Mouse (Mus musculus) kidney, postnatal 4 days (tissue): ENCODE data around the gene Adamtsl3.
A peak's percentile ranks its signal among the peaks of the same experiment; 100 is the strongest.
"Not testable (repeated sequence)": the region's sequence is repeated elsewhere in the genome, so short reads cannot be mapped to it uniquely, and the experiment has no call there.

Experiments used
- DNase-seq, 2 experiments: peaks; one replicate each; pipeline ENCODE4 v3.0.0; 2021; ENCODE audit warnings: mixed read lengths in 2 of 2

Adamtsl3 gene

GRCm38 (mm10) chr7:82364567-82364966 is 29.1 kb downstream of the Adamtsl3 start:
- DNase-seq = no peak

DNA sequence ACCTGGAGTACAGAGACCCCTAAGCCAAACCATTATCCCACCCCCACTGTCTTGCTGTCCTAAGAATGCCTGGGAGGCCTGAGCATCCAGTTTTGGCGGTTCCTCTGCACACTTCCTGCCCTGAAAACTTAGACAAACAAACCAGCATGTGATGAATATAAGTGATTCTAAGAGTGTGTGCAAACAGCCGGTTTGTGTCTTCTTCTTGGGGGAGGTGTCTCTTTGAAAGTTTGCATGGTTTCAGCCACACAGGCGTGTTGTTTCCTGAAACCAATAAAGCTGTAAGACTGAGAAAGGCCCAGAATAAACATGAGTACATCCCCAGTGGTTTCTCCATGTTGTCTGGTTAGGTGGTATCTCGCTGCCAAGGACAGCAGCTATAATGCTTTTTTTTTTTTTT is 30.6 kb downstream of the Adamtsl3 start:
- peak; percentile 44 to 53 for DNase-seq

DNA sequence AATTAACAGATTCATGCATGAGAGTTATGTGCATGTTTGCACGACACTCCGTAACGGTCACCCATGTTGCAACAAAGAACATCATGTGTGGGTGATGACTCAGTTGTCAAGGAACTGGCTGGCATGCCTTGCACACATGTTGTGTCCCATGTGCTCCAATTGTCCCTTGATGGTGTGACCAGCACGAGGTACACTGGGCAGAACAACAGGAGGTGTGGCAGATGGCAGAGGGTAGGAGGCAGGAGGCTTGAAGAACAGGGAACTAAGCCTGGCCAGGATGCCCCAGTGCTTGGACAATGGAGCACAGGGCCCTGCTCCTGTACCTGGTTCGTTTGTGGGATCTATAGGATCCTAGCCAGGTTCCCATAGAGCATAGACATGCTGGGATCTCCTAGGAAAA is 31.0 kb downstream of the Adamtsl3 start:
- no peak for DNase-seq

- no peak for DNase-seq
Observed at GRCm38 (mm10) chr7:82368047-82368446, 32.6 kb downstream of the Adamtsl3 start.

GRCm38 (mm10) chr7:82370132-82370531 is 34.6 kb downstream of the Adamtsl3 start:
- peak in 1 of 2 experiments; percentile 30 for DNase-seq

GRCm38 (mm10) chr7:82371411-82371810 is 35.9 kb downstream of the Adamtsl3 start:
- DNase-seq = peak; percentile 30 to 56

GRCm38 (mm10) chr7:82378311-82378710 is 42.8 kb downstream of the Adamtsl3 start:
- no peak for DNase-seq

GRCm38 (mm10) chr7:82379765-82380164 is 44.3 kb downstream of the Adamtsl3 start:
- no peak for DNase-seq

- peak in 1 of 2 experiments; percentile 18 for DNase-seq
Observed at GRCm38 (mm10) chr7:82382843-82383535, 47.5 kb downstream of the Adamtsl3 start.

GRCm38 (mm10) chr7:82383536-82383848 is 48.0 kb downstream of the Adamtsl3 start:
- DNase-seq = no peak

GRCm38 (mm10) chr7:82387121-82387520 is 51.6 kb downstream of the Adamtsl3 start:
- no peak for DNase-seq

DNA sequence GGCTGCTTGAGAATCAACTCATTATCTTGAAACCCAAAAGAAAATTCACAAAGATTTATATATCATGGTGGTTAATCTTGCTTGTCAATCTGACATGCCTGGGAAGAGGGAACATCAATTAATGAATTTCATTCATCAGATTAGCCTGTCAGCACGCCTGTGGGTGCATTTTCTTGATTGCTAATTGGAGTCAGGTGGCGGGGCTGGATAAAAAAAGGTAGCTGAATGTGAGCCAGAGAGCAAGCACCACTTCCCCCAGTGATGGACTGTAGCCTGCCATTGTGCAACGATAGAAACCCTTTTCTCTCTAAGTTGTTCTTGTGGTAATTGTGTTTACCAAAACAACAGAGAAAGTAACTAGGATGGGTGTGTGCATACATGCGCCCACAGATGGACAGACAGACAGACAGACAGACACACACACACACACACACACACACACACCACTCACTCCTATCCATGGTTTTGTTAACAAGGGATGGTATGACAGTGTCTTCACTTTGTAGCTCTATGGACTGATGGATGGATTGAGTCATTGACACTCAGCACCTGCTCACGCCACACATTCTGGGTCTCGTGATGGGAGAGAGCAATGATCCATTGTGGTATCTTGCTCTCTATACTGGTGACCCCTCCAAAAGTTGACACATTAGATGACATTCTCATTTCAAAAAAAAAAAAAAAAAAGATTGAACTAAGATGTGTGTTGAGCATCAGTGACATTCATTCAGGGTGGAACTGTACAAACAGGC is 59.1 kb downstream of the Adamtsl3 start:
- DNase-seq = no peak

DNA sequence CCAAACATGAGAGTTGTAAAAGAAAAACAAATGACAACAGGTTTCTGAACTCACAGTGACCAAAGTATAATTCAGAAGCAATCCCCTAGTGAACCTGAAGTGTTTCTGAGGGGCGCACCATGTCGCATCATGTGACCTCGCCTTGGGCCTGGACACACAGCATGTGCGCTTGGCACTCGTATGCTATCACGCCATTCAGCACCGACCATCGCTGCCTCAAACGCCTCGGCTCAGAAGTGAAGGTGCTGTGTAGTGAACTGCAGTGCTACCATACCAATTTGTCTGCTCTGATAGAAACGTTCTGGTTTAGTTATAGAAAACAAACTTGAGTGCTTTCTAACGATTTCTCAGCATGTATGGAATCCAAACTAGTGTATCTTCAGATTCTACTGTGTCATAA is 59.7 kb downstream of the Adamtsl3 start:
- DNase-seq = no peak

DNA sequence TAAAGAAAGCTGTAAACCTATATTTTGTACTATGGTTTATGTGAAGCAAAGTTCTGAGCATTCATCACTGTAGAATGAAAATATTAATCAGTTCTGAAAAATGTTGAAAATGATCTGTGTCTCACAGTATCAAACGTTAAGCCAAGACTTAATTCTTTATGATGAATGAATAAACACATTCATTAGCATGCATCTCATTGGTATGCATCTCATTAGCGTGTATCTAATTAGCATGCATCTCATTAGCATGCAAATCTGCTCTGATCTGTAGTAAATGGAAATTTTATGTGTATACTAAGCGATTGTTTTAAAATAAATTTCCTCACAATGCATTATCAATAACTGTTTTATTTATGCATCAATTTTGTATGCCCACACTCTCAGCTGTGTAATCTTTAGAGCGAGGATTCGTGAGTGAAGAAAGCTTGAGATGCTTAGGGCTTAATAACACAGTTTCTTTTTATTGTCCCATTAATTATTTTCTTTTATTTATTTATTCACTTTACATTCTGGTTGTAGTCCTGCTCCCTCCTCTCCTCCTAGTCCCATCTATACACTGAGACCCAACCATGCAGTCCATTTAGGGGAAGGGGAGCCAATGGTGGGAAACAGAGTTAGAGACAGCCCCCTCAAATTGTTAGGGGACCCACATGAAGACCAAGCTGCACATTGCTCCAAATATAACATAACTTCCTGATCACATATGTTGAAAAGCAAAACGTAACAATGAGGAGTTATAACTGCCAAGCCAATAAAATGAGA is 60.4 kb downstream of the Adamtsl3 start:
- no peak for DNase-seq

GRCm38 (mm10) chr7:82396869-82397268 is 61.4 kb downstream of the Adamtsl3 start:
- DNase-seq = no peak

DNA sequence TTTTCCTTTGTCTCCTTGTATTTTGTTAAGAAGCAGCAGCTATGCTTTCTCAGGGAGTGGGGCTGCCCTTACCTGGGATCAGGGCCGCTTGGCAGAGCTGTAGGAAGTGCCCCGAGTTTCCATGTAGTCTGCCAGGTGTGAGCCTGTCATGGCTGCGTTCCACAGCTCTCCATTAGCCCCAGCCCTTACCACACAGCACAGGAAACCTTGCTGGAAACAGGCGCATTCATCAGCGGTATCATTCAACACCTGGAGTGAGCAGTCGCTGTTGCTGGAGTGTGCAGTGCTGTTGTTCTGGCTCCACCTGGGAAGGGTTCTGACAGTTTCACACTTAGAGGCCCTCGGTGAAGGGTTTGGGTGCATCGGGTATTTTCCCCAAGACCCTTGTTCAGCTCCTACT is 62.1 kb downstream of the Adamtsl3 start:
- no peak for DNase-seq

DNA sequence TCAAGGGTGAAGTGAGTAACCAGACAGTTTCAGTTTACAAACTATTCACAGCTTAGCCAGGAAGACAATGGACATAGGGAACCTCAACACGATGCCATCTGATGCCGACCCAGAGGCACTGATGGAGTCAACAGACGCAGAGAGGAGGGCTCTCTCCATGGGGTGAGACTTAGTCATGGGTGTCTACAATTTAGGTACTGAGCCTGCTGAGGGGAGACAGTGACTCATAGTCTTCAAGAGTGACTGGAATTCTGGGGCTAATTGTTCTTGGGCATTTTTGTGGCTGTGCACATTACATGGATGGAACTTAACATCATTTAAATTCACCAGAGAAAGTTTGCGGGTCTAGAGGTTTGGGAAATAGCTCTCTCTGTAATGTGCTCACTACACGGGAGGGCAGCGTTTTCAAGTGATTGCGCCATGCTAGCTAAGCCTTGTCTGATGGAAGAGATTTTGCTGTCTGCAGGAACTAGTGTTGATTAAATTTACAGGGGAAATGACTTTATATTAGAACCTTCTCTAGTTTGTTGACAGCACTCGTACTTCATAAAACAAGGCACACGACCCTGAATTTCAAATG is 70.1 kb downstream of the Adamtsl3 start:
- DNase-seq = no peak

GRCm38 (mm10) chr7:82410966-82411365 is 75.5 kb downstream of the Adamtsl3 start:
- DNase-seq = no peak

GRCm38 (mm10) chr7:82416653-82417052 is 81.2 kb downstream of the Adamtsl3 start:
- DNase-seq = no peak

DNA sequence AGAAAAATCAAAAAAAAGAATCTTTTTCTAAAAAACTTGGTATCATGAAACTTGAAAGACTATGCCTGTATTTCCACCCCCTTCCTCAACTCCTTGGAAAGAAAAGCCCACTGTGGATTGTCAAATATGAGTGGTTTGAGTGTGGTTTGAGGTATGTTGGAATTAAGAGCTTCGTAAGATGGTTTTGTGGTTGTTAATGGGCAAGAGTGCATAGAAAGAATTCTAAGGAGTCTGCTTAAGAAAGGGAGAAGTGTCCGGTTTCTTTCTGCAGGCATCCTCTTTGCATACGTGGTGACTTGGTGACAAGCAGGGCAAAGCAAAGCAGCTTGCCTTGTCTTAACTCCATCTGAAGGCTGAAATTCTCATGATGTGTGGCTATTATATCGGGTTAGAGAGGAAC is 81.6 kb downstream of the Adamtsl3 start:
- DNase-seq = no peak

- not testable (repeated sequence) for DNase-seq
Observed at GRCm38 (mm10) chr7:82420329-82421052, 85.0 kb downstream of the Adamtsl3 start.

GRCm38 (mm10) chr7:82422561-82422960 is 87.1 kb downstream of the Adamtsl3 start:
- DNase-seq = peak; percentile 13 to 25

GRCm38 (mm10) chr7:82423602-82424001 is 88.1 kb downstream of the Adamtsl3 start:
- no peak for DNase-seq
